In the genomic region with DNA sequence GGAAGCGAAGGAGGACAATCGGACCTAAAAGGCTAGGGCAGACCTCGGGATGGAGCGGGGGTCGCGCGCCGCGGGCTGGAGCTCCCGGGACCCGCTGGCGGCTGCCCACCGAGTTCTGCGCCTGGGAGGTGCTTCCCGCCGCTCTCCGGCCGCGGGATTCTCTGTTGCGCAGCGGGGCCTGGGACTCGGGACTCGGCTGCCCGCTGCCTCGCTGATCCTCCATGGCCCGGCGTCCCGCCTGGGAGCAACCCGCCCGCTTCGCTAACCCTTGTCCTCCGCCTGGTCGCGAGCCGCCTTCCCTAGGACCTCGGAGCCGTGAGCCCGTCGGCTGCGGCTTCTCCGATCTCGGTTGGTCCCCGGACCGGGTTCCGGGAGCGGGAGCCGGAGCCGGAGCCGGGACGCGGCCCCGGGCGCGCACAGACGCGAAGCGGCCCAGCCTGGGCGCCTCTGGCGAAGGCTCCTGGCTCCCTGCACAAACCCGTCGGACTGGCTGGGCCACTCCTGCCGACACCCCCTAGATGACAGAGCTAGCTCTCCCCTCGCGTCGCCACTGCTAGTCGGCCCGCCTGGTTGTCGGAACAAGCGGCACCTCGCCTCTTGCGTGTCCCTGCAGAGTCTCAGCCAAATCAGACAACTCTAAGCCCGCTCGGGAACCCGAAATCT, we compare ENCODE assay signal across 8 mouse cellular contexts. TPM values are rescaled to one million over a fixed set of nuclear protein-coding genes. Genes with fewer than 3 reads are reported as not detected.
DNase-seq lines count a peak whose midpoint lies in the region; ATAC-seq and TF ChIP-seq lines count a peak whose summit lies in the region.

No protein-coding gene starts in this region.

- no peak for ATAC-seq in forebrain, embryonic 15.5 days (replicated peaks)
- ATAC-seq in intestine, embryonic 16.5 days, result peak; percentile 78

- no peak for TF ChIP-seq CTCF in ES-Bruce4 (IDR thresholded peaks at IDR 0.05; ENCODE audit: low read depth, low read length)

- H3K36me3 ChIP-seq in ES-Bruce4 (ENCODE audit: control insufficient read depth, insufficient read depth, low read length, poor library complexity, severe bottlenecking), result no peaks in the 10 kb centered on the region
- H3K36me3 ChIP-seq in forebrain, embryonic 15.5 days, result no peaks in the 10 kb centered on the region
- H3K36me3 ChIP-seq in intestine, embryonic 16.5 days (ENCODE audit: control insufficient read depth, insufficient read depth, low read length), result no peaks in the 10 kb centered on the region

- DNase-seq in adrenal gland, adult 2 months, result peak; percentile 48
- DNase-seq in adrenal gland, adult 8-10 months, result no peak
- peak; percentile 37 for DNase-seq in lung, postnatal 14 days
- peak; percentile 85 for DNase-seq in urinary bladder, postnatal 14 days (ENCODE audit: low spot score)
- DNase-seq in yolk sac, embryonic 10.5 days (ENCODE audit: low spot score), result no peak

- H3K27me3 ChIP-seq in ES-Bruce4 (ENCODE audit: control insufficient read depth, insufficient read depth, low read length, poor library complexity, severe bottlenecking), result peaks cover 65% of the 10 kb centered on the region
- peaks cover 74% of the 10 kb centered on the region for H3K27me3 ChIP-seq in forebrain, embryonic 15.5 days
- peaks cover 65% of the 10 kb centered on the region for H3K27me3 ChIP-seq in intestine, embryonic 16.5 days (replicated peaks; ENCODE audit: control insufficient read depth, insufficient read depth, low read length)

- no peak for TF ChIP-seq POLR2A in ES-Bruce4 (IDR thresholded peaks at IDR 0.05; ENCODE audit: insufficient read depth, low read length)

- H3K4me1 ChIP-seq in ES-Bruce4 (ENCODE audit: control insufficient read depth, insufficient read depth, low read length), result no peaks in the 10 kb centered on the region
- H3K4me1 ChIP-seq in forebrain, embryonic 15.5 days, result peaks cover 45% of the 10 kb centered on the region
- peaks cover 28% of the 10 kb centered on the region for H3K4me1 ChIP-seq in intestine, embryonic 16.5 days (ENCODE audit: control insufficient read depth, insufficient read depth, low read length)

- under 1% methylated on average over 60 of the region's 74 CpGs for WGBS in forebrain, embryonic 15.5 days
- under 1% methylated on average over 71 of the region's 74 CpGs for WGBS in intestine, embryonic 16.5 days

- peak overlapping the region; percentile 32; the same call in 1 of the 2 replicates for H3K9ac ChIP-seq in ES-Bruce4 (ENCODE audit: low read depth, poor library complexity, severe bottlenecking)
- peak overlapping the region; percentile 3; the same call in 1 of the 2 replicates for H3K9ac ChIP-seq in forebrain, embryonic 15.5 days (replicated peaks)
- H3K9ac ChIP-seq in intestine, embryonic 16.5 days (ENCODE audit: low read depth, low read length), result peak overlapping the region; percentile 48

- no peaks in the 10 kb centered on the region for H3K9me3 ChIP-seq in ES-Bruce4 (replicated peaks; ENCODE audit: control insufficient read depth, insufficient read depth, low read length, poor library complexity, severe bottlenecking)
- H3K9me3 ChIP-seq in forebrain, embryonic 15.5 days, result no peaks in the 10 kb centered on the region
- no peaks in the 10 kb centered on the region for H3K9me3 ChIP-seq in intestine, embryonic 16.5 days (ENCODE audit: control insufficient read depth, low read length)

- peak overlapping the region; percentile 65 for H3K4me3 ChIP-seq in ES-Bruce4 (ENCODE audit: low read depth, low read length)
- peak overlapping the region; percentile 36 for H3K4me3 ChIP-seq in forebrain, embryonic 15.5 days
- peak overlapping the region; percentile 54 for H3K4me3 ChIP-seq in intestine, embryonic 16.5 days (ENCODE audit: low read length)

- peak overlapping the region; percentile 48 for H3K4me2 ChIP-seq in forebrain, embryonic 15.5 days (replicated peaks)
- peak overlapping the region; percentile 77 for H3K4me2 ChIP-seq in intestine, embryonic 16.5 days (ENCODE audit: low read depth, low read length)

- TF ChIP-seq EP300 in ES-Bruce4 (IDR thresholded peaks at IDR 0.05; ENCODE audit: insufficient read depth, low read depth, low read length), result 0 out of 2 replicates have a peak, but pooled peaks have one; percentile 41

- H3K27ac ChIP-seq in ES-Bruce4 (ENCODE audit: insufficient read depth, low read length), result no peak overlapping the region
- no peak overlapping the region for H3K27ac ChIP-seq in forebrain, embryonic 15.5 days (replicated peaks)
- H3K27ac ChIP-seq in intestine, embryonic 16.5 days (ENCODE audit: low read length), result no peak overlapping the region

RNA-seq across cellular contexts. Expression of a gene that starts 6.9 kb away (rescaled TPM):
- total RNA-seq in adrenal gland, adult 2 months (2021), result under 1 TPM; 0.09 to 0.14 TPM
- 0.09 and 0.16 TPM in 2 replicates for polyA plus RNA-seq in adrenal gland, adult 2 months (2012; rRNA removed)
- total RNA-seq in adrenal gland, adult 8-10 months (2022), result under 1 TPM; 0.14 to 0.41 (median 0.26) TPM
- polyA plus RNA-seq in ES-Bruce4 (2011; ENCODE audit: insufficient read depth, insufficient read length, low read depth, missing spikeins), result 1.5 and 1.9 TPM in 2 replicates
- 0.32 and 0.33 TPM in 2 replicates for polyA plus RNA-seq in forebrain, embryonic 15.5 days (2015; fragmentation: Nextera tagmentation; extraction: Ambion mirVana)
- polyA plus RNA-seq in intestine, embryonic 16.5 days (2015; fragmentation: Nextera tagmentation; extraction: Ambion mirVana), result 0.16 and 0.24 TPM in 2 replicates

Comparison
In these comparisons a context has a peak if more than half of its experiments do, and no peak if none do; other contexts are left out.
1. DNase-seq: peak in adrenal gland, adult 2 months (single experiment), lung, postnatal 14 days (single experiment) and urinary bladder, postnatal 14 days (single experiment); none in adrenal gland, adult 8-10 months (single experiment) and yolk sac, embryonic 10.5 days (single experiment).
2. Peak in every context shown above with its lines, with median percentiles within 50 percentile points of each other: H3K4me3 ChIP-seq and H3K9ac ChIP-seq.